Mouse (Mus musculus): ENCODE measurements around the gene Crybg3. TPM values are rescaled to one million over a fixed set of nuclear protein-coding genes. Genes with fewer than 3 reads are reported as not detected.

Crybg3 gene
- 5.7 and 5.9 TPM in 2 replicates for polyA plus RNA-seq (2012; rRNA removed)

DNA sequence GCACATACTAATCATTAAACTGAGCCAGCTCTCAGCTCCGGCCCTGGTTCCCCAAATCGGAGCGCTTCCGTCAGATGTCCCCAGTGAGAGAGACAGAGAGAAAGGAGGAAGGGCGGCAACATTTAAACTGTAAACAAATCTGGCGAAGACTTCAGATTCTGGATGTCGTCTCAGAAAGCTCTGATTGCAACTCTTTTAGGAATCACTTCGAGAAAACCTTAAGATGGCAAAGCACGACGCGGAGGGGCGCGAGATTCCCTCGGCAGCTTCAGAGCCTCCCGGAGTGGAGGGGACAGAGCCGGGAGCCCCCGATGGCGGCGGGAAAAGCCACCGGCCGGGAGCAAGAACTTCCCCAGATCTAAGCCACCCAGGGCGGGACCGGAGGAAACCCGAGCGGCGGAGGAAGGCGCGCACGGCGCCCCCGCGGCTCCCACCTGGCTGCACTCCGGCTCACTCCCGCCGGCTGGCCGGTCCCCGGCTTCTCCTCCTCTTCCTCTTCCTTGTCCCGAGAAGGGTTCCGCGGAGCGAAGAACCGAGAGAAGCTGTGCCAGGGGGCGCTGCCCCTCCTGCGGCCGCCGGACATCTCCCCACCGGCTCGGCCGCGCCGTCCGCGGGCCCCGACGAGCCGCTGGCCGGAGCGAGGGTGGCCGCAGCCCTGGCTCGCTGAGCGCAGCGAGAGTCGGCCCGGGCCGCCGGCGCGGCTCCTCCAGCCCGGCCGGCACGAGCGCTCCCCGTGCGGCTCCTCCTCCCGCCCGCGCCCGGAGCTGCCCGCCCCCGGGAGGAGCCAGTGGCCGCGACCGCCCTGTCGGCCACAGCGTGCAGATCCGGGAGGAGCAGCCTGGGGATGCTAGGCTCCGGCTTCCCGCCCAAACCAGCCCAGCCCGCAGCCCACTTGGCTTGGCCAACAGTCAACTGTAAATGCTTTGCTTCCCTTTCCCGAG, at the start of gene Crybg3:
TSS of gene Crybg3 (minus strand) at position 669 of the 941 bp plus-strand sequence.

DNA sequence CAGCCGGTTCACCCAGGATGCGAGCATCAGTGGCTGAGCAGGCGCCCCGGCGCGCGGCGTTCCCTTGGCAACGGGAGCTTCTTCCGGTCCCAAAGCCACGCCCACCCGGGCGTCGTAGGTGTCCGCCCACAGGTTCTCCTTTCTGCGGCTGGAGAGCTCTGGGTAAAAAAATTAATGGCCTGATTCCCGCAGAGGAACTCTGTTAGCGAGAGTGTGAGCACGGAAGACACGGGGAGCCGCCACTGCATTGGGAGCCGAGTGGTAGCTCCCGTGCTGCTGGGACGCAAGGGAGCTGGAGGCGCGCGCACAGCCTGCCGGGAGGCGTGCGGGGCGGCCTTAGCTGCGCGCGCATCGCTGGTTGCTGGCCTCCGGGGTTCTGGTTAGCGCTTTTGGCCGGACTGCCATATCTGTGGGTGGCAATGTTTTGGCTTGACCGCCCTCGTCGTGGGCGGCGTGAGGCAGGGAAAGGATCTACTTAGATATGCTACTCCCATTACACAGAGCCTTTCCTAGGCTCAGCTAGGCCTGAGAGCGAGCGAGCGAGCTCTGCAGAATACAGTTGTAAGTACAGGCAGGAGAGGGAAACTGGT, 38.4 kb upstream of the Crybg3 start, which contains the start of gene Arl6:
TSS of gene Arl6 (minus strand) at position 290 of the 590 bp plus-strand sequence.

DNA sequence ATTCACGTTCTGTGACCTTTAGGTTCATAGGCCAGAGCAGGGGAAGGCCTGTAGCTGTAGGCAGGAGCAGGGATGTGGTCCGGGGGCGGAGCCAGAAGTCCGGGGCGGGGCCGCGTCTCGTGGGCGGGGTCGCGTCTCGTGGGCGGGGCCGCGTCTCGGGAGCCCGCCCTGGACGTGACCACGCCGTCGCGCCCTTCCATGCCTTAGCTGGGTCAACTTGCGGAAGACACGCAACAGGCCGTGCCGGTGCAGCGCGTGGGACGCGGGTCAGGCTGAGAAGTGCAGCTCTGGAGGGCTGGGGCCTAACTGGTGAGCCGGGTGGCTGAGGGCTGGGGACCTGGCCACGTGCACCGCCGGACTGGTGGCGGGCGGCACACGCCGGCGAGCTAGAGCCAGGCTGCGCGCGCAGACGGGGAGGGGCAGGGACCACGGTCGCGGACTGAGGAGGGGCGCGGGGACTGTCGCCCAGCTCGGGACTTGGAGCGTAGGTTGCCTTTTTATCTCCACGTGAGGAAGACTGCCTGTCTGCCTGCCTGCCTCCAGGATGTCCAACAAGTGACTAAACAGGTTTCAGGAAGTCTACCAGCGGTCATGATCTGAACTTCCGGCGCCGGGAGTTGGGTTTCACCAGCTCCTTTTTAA, 129.0 kb downstream of the Crybg3 start, which contains the start of gene Riox2:
TSS of gene Riox2 (plus strand) at position 139 of the 642 bp plus-strand sequence.

Other genes starting within 250 kb of the Crybg3 start
- not detected in 2 replicates for gene Olfr209, start 237.0 kb downstream of the Crybg3 start, polyA plus RNA-seq (2012; rRNA removed)
- gene Gabrr3, start 193.6 kb downstream of the Crybg3 start, polyA plus RNA-seq (2012; rRNA removed) = 0.06 TPM in 1 of 2 replicates, not detected in the other
- gene Riox2, start 129.2 kb downstream of the Crybg3 start, polyA plus RNA-seq (2012; rRNA removed) = 4.3 and 4.5 TPM in 2 replicates
- 1.3 and 2.5 TPM in 2 replicates for gene Arl6, start 38.4 kb upstream of the Crybg3 start, polyA plus RNA-seq (2012; rRNA removed)